Mouse (Mus musculus) embryo, embryonic 11.5 days (tissue): ENCODE measurements at regions not wholly inside any gene's neighbourhood (a gene's known extent, or its start where the extent isn't known, plus 50 kb on each side); places are given as distances from the start of the nearest gene placed in this dataset.

Experiments
- DNase-seq: peaks from one replicate; pipeline ENCODE4 v3.0.0-alpha.2; 2012; ENCODE audit warnings: low read depth, low spot score

DNA sequence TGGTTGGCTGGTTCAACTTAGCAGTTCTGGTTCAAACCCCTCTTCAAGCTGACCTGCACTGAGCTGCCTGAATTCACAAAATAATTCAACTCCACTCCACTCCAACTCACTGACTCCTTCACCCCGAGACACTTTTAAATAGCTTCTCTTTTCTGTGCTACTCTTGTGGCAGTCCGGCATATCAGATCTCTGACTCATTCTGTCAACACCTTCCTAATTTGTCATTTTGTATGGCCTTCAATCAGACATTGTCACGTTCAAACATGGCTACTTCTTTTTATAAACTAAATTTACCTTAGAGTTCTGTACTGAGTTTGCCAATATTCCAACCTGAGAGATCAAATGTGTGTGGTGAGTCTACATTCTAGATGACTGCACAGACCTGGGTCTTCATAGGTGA lies 579.1 kb downstream of the Slitrk1 start:
- DNase-seq: no peak

DNA sequence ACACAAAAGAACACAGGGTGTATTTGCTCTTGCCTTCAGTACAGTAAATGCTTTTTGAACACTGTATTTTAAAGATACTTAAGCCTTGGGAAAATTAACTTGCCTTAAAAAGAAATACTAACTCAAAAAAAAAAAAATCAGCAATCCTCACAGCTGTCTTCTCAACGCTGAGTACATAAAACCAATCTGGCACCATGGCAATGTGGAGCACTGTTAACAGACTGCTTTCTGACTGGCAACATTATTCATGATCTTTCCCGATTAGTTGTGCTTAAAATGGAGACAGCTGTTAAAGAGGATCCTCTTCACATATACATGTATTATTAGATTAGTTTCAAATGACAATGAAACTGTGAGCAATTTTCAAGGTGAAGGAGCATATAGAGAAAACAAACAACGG lies 587.5 kb downstream of the Slitrk1 start:
- DNase-seq: no peak

DNA sequence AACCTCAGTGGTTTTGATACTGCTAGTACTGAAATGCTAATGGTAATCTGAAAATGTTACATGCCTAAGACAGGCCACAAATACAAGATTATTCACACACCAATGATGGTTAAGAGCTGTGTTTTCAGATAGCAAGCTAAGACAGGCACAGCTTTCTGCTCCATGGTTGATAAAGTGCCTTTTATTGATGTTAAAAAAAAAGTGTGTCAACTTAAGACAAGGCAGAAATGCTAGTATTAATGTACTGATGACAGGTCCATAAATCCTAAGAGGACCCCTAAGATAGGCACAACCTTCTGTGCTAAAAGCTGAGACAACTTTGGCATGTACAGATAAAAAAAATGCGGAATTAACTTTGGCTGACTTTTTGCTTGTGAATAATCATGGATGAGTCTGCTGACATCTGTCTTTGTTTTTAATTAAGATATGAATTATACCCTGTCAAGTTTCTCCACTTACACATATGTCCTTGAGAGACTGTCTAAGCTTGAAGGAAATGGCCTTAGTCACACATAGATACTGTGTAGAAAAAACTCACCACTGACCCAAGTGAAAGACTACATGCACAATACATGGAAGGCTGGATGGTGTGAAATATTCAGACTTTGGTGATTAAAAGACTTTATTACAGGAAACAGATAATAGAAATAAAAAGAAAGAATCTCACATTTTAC lies 590.5 kb downstream of the Slitrk1 start:
- no peak for DNase-seq

DNA sequence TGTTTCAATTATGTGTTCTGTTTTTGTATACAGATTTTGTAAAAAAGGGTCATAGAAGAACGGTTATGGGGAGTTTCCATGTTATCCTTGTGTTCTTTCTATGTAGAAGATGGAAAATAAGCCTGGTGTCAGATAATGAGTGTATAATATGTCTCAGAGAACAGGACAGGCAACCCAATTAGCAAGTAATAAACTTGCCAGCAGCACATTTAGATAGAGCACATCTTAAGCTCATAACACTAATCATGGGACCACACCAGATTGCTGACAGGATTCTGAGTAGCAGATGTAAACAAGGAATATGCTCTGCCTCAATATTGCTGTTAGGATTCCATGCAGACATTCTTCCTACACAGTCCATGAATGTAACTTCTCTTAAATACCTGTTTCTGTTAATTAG lies 606.3 kb downstream of the Slitrk1 start:
- DNase-seq: no peak

DNA sequence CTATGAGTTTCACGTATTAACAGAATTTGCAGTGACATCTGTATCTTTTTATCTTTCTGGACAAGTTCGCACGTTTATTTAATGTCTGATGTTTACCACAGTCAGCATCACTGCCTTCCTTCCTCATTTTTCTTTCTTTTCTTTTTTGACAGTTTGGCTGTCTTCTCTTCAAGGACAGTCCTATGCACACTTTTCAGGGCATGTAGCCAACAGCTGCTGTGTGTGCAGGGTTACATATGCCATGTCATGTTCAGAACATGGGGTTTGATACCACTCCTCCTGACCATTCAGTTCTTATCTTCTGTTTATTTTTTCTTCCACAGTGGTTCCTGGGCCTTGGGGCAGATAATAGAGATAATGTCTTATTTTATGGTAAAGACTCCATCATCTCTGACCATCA lies 634.3 kb downstream of the Slitrk1 start:
- no peak for DNase-seq

DNA sequence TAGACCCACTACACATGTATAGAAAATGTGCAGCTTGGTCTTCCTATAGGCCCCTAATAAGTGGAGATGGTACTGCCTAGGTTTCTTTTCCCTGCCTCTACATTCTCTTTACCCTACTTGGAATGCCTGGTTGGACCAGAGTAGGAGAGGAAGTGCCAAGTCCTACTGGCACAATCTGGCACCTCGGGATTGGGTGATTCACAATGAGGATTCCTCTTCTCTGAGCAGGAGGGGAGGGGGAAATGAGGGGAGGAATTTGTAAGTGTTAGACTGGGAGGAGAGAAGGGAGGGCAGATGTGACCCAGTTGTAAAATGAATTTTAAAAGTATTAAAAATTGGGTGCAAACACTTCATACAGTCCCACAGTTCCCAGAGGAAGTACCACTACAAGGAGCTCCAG lies 652.9 kb downstream of the Slitrk1 start:
- DNase-seq: no peak

DNA sequence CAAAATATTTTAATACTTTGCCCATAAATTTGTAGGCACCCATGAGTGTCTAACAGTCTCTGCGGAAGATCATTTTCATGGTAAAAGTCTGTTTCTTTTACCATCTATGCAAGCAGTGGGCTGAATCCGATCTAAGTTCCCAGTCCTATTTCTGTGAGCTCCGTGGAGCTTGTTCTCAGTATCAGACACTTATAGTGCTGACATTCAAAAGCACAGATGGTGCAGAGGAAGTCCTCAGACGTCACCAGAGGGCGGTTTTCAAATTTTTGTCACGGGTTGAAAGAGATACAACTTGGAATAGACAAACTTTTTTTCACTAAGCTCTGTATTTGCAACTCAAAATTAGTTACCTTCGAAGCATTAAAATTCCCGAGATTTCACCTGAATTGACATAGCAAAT lies 666.6 kb downstream of the Slitrk1 start:
- no peak for DNase-seq

DNA sequence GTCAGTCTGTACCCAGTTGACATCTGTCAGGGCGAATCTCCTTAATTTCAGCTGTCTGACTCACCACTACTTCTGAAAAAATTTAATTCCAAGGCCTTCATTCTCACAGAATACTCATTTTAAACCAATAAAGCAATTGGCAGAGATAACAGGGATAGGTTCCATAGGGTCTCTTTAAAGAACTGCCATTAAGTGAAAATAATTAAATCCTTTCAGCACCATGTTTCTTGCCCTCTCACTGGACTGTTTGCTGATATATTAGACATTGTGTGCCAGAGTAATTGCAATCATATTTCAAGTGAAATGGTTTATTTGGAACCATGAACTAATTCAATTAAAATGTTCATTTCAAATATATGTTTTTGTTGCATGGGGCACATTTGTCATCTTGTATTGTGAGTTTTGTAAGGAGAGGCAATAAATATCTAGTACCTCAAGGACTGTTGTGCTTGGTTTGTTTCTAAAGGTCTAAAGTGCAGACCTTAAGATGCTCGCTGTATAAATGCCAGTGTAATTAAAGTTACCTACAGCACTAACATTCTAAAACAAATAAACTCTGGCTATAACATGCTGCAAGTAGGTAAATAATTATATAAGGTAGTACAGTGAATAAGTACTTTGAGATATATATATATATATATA lies 688.4 kb downstream of the Slitrk1 start:
- DNase-seq: no peak

DNA sequence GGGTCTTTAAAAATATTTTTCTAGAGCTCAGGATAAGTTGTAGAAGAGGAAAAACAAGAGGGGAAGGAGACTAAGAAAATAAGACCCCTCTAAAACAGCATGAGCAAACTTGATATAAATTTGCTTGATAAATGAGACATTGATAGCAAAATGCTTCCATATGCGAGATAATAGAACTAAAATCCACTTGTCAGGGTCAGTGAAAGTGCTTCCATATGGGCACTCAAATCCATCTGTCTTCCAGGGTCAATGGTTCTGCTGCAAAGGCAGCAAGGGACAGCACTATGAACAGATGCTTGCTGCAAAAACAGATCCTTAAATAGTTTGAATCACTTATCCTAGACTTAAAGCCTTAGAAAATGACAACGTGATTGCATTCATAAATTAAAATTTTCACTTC lies 704.7 kb downstream of the Slitrk1 start:
- DNase-seq: peak; percentile 4

DNA sequence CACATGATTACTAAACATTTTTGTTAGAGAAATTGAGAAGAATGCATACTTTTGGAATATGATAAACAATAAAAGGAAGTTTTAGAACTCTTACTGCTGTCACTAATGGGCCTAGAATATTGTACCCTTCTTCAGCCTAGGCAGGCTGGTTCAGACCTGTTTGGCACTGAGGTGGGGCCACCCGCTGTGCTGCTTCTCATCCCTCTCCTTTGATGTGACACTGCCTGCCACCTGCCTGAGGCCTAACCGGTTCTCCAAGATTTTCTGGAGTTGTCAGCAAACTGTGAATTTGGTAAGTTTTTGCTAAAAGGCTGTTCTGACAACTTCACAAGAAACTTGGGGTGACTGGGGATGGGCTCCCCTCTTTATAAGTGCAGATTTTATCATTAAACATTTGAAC lies 714.8 kb downstream of the Slitrk1 start:
- no peak for DNase-seq

DNA sequence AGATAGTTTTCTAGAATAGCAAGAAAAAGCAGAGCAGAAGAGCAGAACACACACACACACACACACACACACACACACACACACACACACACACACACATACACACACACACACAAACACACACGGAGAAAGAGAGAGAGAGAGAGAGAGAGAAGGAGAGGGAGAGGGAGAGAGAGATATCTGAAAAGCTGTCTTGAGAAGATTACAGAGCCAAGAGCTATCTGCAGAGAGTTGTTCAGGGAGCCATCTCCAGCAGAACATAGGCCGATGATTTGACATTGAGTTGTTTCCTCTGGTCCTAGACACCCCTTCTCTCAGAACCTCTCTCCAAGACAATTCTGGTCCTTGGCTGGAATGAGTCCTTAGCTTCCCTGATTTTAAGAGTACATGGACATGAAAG lies 733.0 kb downstream of the Slitrk1 start:
- DNase-seq: no peak

DNA sequence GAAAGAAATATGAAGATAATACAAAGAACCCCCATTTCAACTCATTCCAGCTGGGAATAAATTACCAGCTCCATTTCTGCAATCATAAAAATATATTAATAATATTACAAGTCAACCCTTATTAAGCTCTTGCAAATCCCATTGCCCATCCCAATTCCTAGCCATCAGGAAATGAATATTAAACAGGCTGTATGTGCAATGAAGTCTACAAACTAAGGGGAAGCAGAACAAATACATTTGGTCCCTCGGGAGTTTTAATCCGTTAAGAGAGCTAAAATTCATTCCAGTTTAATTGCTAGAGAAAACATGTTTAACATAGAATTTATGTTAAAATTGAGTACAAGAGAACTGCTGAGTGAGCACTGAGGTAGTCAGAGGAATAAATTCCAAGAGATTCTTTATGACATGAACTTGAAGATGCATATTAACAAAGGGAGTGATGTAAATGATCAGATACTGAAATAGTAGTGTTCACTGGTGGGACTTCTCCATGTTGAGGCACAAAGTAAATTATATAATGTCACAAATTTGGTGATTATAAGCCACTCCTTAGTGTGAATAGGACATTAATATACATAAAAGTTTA lies 738.6 kb downstream of the Slitrk1 start:
- DNase-seq: no peak

DNA sequence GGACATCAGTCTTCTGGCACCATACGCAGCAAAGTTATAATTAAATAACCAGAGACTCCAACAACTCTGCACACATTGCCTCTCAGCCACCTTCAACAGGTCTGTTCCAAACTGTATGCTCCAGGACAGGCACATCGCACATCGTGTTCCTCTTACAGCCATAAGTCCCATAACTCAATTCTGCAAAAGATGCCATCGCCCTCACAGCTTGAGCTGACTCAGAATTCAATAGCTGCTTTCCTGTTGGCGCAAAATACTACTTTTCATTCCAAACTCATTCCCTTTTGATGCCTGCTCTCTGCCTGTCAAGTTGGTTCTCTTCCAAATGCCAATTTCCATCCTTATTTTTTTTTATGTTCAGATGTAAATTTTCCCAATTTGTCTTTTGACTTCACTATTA lies 761.0 kb downstream of the Slitrk1 start:
- DNase-seq: no peak

DNA sequence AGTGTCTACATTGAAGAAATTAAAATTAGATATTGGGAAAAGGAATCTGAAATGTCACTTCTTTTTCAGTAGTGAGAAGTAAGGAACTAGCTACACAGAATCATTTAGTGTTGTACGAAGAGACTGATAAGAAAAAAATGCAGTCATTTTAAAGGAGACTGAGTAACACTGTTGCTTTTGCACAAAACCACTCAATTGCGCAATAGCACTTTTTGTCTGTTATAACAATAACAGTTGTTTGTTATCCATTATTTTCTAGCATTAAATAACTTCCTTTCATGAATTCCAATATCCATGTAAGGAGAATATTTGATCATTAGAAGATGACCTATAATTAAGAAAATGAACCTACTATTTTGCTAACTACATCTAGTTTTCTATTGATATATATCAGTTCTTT lies 790.8 kb downstream of the Slitrk1 start:
- DNase-seq: no peak

DNA sequence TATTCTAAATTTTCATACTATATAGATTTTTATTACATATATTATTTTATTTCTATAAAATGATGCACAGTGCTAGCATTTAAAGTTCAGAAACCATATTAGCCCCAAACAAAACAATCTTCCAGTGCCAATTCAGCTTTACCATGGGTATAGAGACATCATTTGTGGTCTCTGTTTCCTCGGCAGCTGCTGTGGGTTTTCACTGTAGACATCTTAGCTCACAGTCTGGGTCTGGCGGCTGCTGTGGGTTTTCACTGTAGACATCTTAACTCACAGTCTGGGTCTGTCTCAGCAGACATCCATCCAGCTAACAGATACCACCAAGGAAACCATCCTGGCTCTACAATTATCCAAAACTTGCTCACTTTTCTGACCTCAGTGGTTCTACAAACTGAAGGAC lies 808.9 kb downstream of the Slitrk1 start:
- no peak for DNase-seq

DNA sequence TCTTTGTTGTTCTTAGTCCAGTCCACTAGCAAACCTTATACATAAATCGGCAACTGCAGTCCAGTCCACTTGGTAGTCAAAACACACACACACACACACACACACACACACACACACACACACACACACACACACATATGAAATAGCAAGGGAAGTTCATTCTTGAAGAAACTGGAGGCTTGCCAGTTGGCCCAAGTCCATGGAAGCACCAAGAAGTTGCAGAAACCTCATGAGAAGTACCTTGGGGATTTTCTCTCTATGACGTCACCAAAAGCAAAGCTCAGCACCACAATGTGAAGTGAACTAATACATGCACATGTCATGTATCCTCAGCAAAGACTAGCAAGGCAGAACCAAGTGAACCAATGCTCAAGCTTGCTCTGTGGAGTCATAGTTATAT lies 823.0 kb downstream of the Slitrk1 start:
- no peak for DNase-seq

DNA sequence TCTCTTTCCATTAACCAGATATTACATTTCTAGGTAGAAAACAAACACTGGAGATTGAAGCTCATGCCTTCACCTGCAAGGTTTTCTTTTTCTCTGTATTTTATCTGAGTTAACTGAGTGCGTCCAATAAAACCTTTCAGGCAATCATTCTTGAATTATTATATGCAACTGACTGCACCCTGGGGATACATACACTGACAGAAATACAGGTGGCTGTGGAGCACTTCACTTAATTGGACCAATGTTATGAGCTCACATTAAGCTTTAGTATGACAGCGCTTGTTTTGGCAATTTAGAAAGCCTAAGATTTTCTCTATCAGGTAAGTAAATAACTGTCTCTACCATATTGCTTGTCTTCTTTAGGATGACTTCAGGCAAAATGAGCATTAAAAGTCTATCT lies 864.0 kb downstream of the Slitrk1 start:
- DNase-seq: no peak

DNA sequence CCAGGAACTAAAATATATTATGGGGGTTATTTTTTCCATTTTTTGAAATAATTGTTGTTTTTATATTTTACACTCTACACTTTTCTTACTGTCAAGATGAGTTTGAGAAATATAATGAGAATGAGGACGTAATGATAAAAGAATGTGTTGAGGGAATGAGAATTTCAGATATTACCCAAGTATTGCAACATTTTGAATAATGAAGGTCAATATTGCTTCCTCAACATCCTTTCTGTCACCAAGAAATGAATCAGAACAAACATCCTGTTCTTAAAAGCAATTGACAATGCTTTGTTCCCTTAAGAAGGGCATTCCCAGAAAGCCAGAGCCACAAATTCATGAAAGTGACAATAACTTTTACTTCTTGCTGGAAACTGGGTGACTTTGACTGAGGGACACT lies 878.0 kb downstream of the Slitrk1 start:
- no peak for DNase-seq

DNA sequence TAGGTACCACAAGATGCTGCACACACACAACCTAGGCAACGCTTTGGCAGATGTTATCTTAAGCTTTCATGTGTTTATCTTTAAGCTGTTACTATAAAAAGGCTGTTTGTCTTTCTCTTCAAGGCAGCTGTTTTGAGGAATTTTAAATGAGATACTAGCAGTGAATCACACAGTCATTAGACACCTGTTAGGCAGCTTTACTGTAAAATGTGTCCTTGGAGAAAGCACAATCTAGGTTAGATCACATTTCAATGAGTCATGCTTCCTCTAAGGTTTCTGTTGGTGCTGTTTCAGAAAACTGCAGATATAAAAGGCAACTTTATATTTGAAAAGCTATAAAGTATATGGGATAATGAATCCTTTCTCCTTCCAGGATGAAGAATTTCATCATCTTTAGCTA lies 879.8 kb downstream of the Slitrk1 start:
- DNase-seq: no peak

DNA sequence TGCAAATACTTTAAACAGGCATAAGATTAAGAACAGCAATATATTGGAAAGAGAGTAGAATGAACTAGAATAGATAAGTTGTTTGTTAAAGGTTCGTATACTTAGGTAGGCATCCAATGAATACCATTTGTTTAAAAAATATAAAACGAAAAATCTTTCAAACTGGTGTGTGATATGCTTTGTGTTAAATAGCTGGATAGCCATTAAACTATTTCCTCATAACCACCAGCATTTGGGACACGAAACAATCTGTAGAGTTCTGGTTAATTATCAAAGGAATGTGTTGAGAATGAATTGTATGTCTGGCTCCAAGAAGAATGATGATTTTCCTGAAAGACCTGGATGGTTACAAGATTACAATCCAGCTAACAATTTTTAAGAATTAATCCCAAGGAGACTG lies 891.4 kb downstream of the Slitrk1 start:
- DNase-seq: no peak

DNA sequence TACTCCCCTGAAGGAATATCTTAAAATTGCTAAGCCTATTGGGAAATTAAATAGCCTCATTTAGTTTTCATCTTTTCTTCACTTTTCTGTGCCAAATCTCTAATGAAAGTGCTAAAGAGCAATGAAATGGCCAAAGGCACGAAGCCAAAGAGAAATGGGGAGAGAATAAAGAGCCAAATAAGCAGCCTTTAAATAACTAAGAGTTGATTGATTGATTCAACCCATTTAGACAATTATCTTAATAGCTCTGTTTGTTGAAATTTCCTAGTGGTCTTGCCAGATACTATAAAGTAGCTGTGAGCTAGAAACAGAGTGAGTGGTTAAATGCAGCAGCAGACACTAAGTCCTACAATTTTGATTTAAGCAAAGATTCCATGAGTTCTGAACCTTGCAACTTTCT lies 891.9 kb downstream of the Slitrk1 start:
- DNase-seq: no peak

DNA sequence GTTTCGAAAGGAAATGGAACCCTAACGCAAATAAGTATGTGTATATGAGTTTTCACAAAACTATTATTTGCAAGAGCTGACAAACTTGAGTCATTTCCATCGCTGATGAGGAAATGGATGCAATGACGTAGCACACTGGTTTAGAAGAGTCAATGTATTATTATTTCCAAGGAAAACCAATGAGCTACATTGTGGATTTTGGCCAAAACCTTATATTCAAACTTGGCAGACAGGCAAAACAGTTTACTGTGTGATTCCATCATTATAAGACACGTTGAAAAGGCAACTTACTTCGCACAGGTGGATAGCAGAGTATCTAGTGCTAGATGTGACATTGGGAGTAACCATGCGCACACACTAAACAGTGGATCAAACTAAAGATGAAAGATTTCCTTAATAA lies 892.6 kb downstream of the Slitrk1 start:
- no peak for DNase-seq

DNA sequence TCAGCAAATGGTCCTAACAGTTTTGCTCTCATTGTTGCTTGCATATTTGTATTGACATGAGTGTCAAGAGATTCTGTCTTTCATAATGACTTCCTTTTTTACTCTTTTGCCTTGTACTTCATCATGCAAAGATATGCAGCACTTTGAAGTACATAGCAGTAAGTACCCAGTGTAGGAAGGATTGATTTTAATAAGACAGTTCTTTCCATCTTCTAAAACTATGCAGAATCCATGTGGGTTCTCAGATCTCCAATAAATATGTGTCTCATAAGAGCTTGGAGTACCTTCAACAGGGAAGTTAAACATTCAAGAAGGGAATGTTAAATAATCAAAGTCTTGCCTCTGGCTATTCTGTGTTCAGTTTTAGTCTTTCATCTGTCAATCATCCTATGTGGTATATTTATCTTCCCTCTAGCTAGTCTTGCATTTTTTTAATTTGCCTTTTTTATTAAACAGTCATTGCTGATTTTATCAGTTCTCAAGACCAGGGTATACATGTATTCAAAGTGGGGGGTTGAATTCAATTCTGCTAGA lies 926.1 kb downstream of the Slitrk1 start:
- DNase-seq: no peak
